Mouse (Mus musculus) kidney, postnatal 0 days (tissue): ENCODE measurements at regions not wholly inside any gene's neighbourhood (a gene's known extent, or its start where the extent isn't known, plus 50 kb on each side); places are given as distances from the start of the nearest gene placed in this dataset.

Experiments
- ATAC-seq: fragments of 200-750 bp; cut with Nextera tagmentation; replicated peaks from 2 replicates; pipeline ENCODE4 v1.8.0; 2017; ENCODE audit warnings: low read depth, moderate number of reproducible peaks, moderate TSS enrichment, moderate library complexity; ENCODE audit not compliant: low FRiP score
- DNase-seq: peaks from one replicate; pipeline ENCODE4 v3.0.0-alpha.2; 2016; ENCODE audit warnings: low spot score
- H3K27ac ChIP-seq: fragments of 300-500 bp; sonication (generic); 2 replicates; pipeline ENCODE4 v1.5.1; 2014; ENCODE audit warnings: mild to moderate bottlenecking
- H3K27me3 ChIP-seq: fragments of 300-500 bp; sonication (generic); 2 replicates; pipeline ENCODE4 v1.6.1; 2014; ENCODE audit warnings: low read length, mixed read lengths; ENCODE audit not compliant: insufficient read depth
- H3K36me3 ChIP-seq: fragments of 300-500 bp; sonication (generic); 2 replicates; pipeline ENCODE4 v1.6.1; 2014; ENCODE audit warnings: low read length, mixed read lengths; ENCODE audit not compliant: insufficient read depth
- H3K4me1 ChIP-seq: fragments of 300-500 bp; sonication (generic); replicated peaks from 2 replicates; pipeline ENCODE4 v1.6.1; 2014; ENCODE audit warnings: antibody characterized with exemption, low read length, mixed read lengths; ENCODE audit not compliant: insufficient read depth
- H3K4me2 ChIP-seq: fragments of 300-500 bp; sonication (generic); 2 replicates; pipeline ENCODE4 v1.6.1; 2014; ENCODE audit warnings: mild to moderate bottlenecking, low read length, moderate library complexity, mixed read lengths
- H3K4me3 ChIP-seq: fragments of 300-500 bp; sonication (generic); replicated peaks from 2 replicates; pipeline ENCODE4 v1.5.1; 2014; ENCODE audit warnings: low read depth, low read length
- H3K9ac ChIP-seq: fragments of 300-500 bp; sonication (generic); 2 replicates; pipeline ENCODE4 v1.6.1; 2014; ENCODE audit warnings: low read depth, low read length
- H3K9me3 ChIP-seq: fragments of 300-500 bp; sonication (generic); replicated peaks from 2 replicates; pipeline ENCODE4 v1.6.1; 2016; ENCODE audit warnings: low read length, inconsistent platforms, mixed read lengths
- CTCF ChIP-seq: IDR thresholded peaks from 2 replicates; pipeline ENCODE4 v1.5.1; 2016; ENCODE audit warnings: antibody characterized with exemption, low read depth, mild to moderate bottlenecking, moderate library complexity
- WGBS: fragments of 180-500 bp; shearing (Covaris S2); extraction: QIAGEN DNeasy Blood & Tissue Kit; methylation state at CpG from one replicate; pipeline ENCODE4 v1.1.7; 2014; 5-methylcytosine and 5-hydroxymethylcytosine counted together

DNA sequence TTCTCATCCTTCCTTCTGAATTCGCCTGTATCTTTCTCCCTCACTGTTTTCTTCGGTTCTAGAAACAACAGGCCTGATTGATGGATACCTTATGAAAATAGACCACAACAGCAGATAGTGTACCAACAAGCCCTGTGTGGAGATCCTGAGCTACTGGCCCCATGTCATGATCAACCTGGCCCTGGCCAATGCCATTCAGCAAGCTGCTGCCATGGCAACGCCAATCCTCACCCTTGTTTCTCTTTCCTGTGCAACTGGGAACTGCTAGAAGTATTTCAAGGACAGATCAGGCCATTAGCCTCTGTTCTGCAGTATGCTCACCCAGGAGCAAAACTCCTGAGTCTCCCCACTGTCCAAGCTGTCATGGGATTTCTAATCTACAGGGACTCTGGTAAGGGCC is 119.2 kb downstream of the Gxylt1 start:
- no peak for DNase-seq
- ATAC-seq, result no peak
- no peaks in the 10 kb centered on the region for H3K27me3 ChIP-seq
- no peak overlapping the region for H3K4me2 ChIP-seq
- H3K27ac ChIP-seq, result no peak overlapping the region
- H3K36me3 ChIP-seq, result no peaks in the 10 kb centered on the region
- no peaks in the 10 kb centered on the region for H3K9me3 ChIP-seq
- H3K4me3 ChIP-seq, result no peak overlapping the region
- TF ChIP-seq CTCF, result no peak
- H3K9ac ChIP-seq, result no peak overlapping the region
- WGBS, result 80% methylated on average over 3 of the region's 3 CpGs
- no peaks in the 10 kb centered on the region for H3K4me1 ChIP-seq

DNA sequence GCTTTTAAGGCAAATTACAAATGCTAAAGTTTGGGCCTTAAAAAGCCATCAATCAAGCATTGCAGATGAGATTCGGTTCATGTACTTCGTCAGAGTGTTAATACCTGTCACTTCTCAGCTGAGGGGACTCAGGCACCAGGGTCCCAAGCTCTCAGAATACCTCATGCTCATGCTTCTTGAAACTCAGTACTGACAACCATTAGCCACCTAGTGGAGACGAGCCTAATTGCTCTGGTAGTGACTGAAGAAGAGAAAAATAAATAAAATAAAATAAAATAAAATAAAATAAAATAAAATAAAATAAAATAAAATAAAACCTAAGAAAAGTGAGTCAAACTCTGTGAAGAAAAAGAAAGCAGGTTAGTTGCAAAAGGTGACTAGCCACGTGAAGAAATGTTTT is 121.0 kb downstream of the Gxylt1 start:
- ATAC-seq, result no peak
- TF ChIP-seq CTCF, result peak; percentile 51
- H3K4me2 ChIP-seq, result no peak overlapping the region
- no peak overlapping the region for H3K27ac ChIP-seq
- no peak overlapping the region for H3K9ac ChIP-seq
- peak; percentile 47 for DNase-seq
- no peaks in the 10 kb centered on the region for H3K27me3 ChIP-seq
- H3K4me1 ChIP-seq, result no peaks in the 10 kb centered on the region
- no peaks in the 10 kb centered on the region for H3K9me3 ChIP-seq
- no peak overlapping the region for H3K4me3 ChIP-seq
- WGBS, result 53% methylated on average over 4 of the region's 4 CpGs
- H3K36me3 ChIP-seq, result no peaks in the 10 kb centered on the region

- H3K9ac ChIP-seq, result no peak overlapping the region
- no peaks in the 10 kb centered on the region for H3K4me1 ChIP-seq
- no peaks in the 10 kb centered on the region for H3K36me3 ChIP-seq
- H3K4me2 ChIP-seq, result no peak overlapping the region
- no peaks in the 10 kb centered on the region for H3K9me3 ChIP-seq
- H3K27ac ChIP-seq, result no peak overlapping the region
- WGBS, result 61% methylated on average over 9 of the region's 9 CpGs
- no peak for TF ChIP-seq CTCF
- no peak overlapping the region for H3K4me3 ChIP-seq
- DNase-seq (no peak), ATAC-seq (no peak)
- no peaks in the 10 kb centered on the region for H3K27me3 ChIP-seq
These were observed 130.1 kb downstream of the Gxylt1 start for GRCm38 (mm10) chr15:93144899-93145298.

DNA sequence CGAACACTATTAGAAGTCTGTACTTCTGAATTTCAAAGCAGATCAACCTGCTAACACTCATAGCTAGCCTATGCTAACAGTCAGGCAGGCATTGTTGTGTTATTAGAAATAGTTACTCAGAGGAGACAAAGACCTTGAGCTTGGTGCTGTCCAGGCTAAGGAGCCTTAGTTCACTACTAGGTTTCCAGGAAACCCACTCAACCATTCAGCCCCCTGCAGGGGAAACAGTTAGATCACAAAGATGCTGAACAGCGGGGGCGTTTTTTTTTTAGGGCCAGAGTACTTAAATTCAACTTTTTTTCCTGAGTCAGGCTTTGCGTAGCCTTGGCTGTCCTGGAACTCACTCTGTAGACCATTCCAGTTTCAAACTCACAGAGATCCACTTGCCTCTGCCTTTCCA is 130.7 kb downstream of the Gxylt1 start:
- no peak for ATAC-seq
- H3K4me1 ChIP-seq, result no peaks in the 10 kb centered on the region
- H3K4me2 ChIP-seq, result no peak overlapping the region
- H3K36me3 ChIP-seq, result no peaks in the 10 kb centered on the region
- no peak overlapping the region for H3K27ac ChIP-seq
- H3K4me3 ChIP-seq, result no peak overlapping the region
- no peak overlapping the region for H3K9ac ChIP-seq
- DNase-seq, result no peak
- 69% methylated on average over 4 of the region's 4 CpGs for WGBS
- no peaks in the 10 kb centered on the region for H3K9me3 ChIP-seq
- no peaks in the 10 kb centered on the region for H3K27me3 ChIP-seq
- TF ChIP-seq CTCF, result no peak

DNA sequence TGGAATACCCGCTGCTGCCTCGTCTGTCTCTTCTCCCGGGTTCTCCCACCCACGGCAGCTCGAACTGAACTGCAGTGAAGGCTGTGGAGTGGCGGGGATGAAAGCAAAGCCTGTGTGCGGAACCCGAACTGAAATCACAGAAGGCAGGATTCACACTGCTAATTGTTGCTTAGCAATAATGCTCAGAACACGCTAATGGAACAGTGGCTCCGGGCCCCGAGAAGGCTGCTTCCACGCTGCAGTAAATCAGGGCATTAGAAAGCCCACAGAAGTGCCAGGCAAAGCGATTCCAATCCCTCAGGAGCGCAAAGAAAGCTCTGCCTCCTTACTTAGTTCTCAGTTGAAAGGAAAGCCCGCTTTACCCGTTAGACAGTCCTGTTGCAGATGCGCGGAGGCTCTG is 141.6 kb downstream of the Gxylt1 start:
- H3K4me2 ChIP-seq, result no peak overlapping the region
- H3K36me3 ChIP-seq, result no peaks in the 10 kb centered on the region
- no peaks in the 10 kb centered on the region for H3K27me3 ChIP-seq
- no peak overlapping the region for H3K27ac ChIP-seq
- H3K9me3 ChIP-seq, result no peaks in the 10 kb centered on the region
- no peak for TF ChIP-seq CTCF
- no peak overlapping the region for H3K9ac ChIP-seq
- H3K4me3 ChIP-seq, result no peak overlapping the region
- ATAC-seq, result no peak
- WGBS, result 81% methylated on average over 18 of the region's 18 CpGs
- H3K4me1 ChIP-seq, result no peaks in the 10 kb centered on the region
- no peak for DNase-seq

DNA sequence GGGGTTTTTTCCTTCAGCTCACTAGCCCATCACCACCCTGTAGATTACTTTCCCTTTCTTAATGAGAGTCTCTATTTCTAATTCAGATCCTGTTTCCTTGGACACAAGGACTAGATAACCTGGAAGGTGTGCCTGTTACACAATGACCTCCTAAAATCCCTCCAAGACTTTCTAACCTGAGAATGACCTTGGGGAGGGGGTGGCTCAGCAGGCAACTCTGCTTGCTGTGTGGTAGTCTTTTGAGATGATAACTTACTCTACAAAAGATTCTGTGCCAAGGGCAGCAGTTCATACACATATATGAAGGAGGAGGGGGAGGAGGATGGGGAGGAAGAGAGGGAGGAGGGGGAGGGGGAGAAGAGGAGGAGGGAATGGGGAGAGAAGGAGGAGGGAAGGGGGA is 143.9 kb downstream of the Gxylt1 start:
- ATAC-seq (no peak), DNase-seq (no peak)
- Histone ChIP-seq H3K36me3 (no peaks in the 10 kb centered on the region), H3K9ac (no peak overlapping the region), H3K4me2 (no peak overlapping the region), H3K9me3 (no peaks in the 10 kb centered on the region), H3K4me3 (no peak overlapping the region), H3K27me3 (no peaks in the 10 kb centered on the region), H3K27ac (no peak overlapping the region), H3K4me1 (no peaks in the 10 kb centered on the region)
- no peak for TF ChIP-seq CTCF

DNA sequence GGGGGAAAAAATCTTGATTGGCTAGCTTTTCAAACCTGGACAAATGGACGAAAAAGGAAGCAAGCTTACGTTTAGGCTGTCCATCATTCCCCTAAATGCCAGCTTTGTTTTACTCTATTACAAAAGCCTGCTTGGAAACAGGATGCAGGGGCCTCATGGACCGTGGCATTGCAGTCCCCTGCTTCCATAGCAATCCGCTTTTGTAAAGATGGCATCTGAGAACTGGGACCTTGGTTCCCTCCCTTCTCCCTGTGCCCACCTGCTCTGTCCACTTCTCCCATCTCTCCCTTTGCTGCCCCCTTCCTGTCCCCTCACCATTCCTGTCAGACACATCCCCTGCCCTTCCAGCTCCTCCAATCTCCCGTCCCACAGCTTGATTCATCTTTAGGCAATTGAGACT is 149.7 kb downstream of the Gxylt1 start:
- no peaks in the 10 kb centered on the region for H3K36me3 ChIP-seq
- H3K4me3 ChIP-seq, result no peak overlapping the region
- no peaks in the 10 kb centered on the region for H3K27me3 ChIP-seq
- ATAC-seq (no peak), DNase-seq (no peak)
- H3K4me1 ChIP-seq, result no peaks in the 10 kb centered on the region
- no peak overlapping the region for H3K9ac ChIP-seq
- H3K4me2 ChIP-seq, result no peak overlapping the region
- TF ChIP-seq CTCF, result no peak
- no peak overlapping the region for H3K27ac ChIP-seq
- H3K9me3 ChIP-seq, result no peaks in the 10 kb centered on the region
- WGBS, result 73% methylated on average over 5 of the region's 5 CpGs
